Mouse (Mus musculus) liver, postnatal 0 days (tissue): ENCODE results near the gene Cacnb1. TPM values are rescaled to one million over a fixed set of nuclear protein-coding genes. Genes with fewer than 3 reads are reported as not detected.

Source experiments
- ATAC-seq: fragments of 200-750 bp; cut with Nextera tagmentation; 2 replicates; pipeline ENCODE4 v1.8.0; 2017; ENCODE audit warnings: mild to moderate bottlenecking, moderate library complexity
- DNase-seq: peaks from one replicate; pipeline ENCODE4 v3.0.0-alpha.2; 2016
- H3K27ac ChIP-seq: fragments of 300-500 bp; sonication (generic); 2 replicates; pipeline ENCODE4 v1.5.1; 2014; ENCODE audit warnings: antibody characterized with exemption, moderate library complexity, mild to moderate bottlenecking, low read depth
- H3K27me3 ChIP-seq: fragments of 300-500 bp; sonication (generic); 2 replicates; pipeline ENCODE4 v1.6.1; 2014; ENCODE audit warnings: low read length, control low read depth, mixed read lengths; ENCODE audit not compliant: insufficient read depth
- H3K36me3 ChIP-seq: fragments of 300-500 bp; sonication (generic); replicated peaks from 2 replicates; pipeline ENCODE4 v1.6.1; 2014; ENCODE audit warnings: mild to moderate bottlenecking, control low read depth, low read length, moderate library complexity, mixed read lengths; ENCODE audit not compliant: insufficient read depth
- H3K4me1 ChIP-seq: fragments of 300-500 bp; sonication (generic); 2 replicates; pipeline ENCODE4 v1.6.1; 2014; ENCODE audit warnings: antibody characterized with exemption, mild to moderate bottlenecking, control low read depth; ENCODE audit not compliant: insufficient read depth
- H3K4me2 ChIP-seq: fragments of 300-500 bp; sonication (generic); 2 replicates; pipeline ENCODE4 v1.6.1; 2014; ENCODE audit warnings: low read depth, mild to moderate bottlenecking, low read length, moderate library complexity, mixed read lengths
- H3K4me3 ChIP-seq: fragments of 300-500 bp; sonication (generic); 2 replicates; pipeline ENCODE4 v1.5.1; 2014; ENCODE audit warnings: low read depth, low read length
- H3K9ac ChIP-seq: fragments of 300-500 bp; sonication (generic); replicated peaks from 2 replicates; pipeline ENCODE4 v1.6.1; 2014; ENCODE audit warnings: mild to moderate bottlenecking, moderate library complexity
- H3K9me3 ChIP-seq: fragments of 300-500 bp; sonication (generic); 2 replicates; pipeline ENCODE4 v1.6.1; 2016; ENCODE audit warnings: mild to moderate bottlenecking, control low read depth, low read length, mixed read lengths
- CTCF ChIP-seq: sonication (generic); IDR thresholded peaks from 2 replicates; pipeline ENCODE4 v1.5.1; 2016; ENCODE audit warnings: antibody characterized with exemption, low read depth
- EP300 ChIP-seq: IDR thresholded peaks from 2 replicates; pipeline ENCODE4 v1.6.1; 2016; ENCODE audit warnings: antibody characterized with exemption, low read depth, mild to moderate bottlenecking
- WGBS: fragments of 180-500 bp; shearing (Covaris S2); extraction: QIAGEN DNeasy Blood & Tissue Kit; methylation state at CpG from one replicate; pipeline ENCODE4 v1.1.7; 2014; ENCODE audit not compliant: insufficient replicate concordance; 5-methylcytosine and 5-hydroxymethylcytosine counted together
- polyA plus RNA-seq: library from polyadenylated mRNA; unstranded; fragments of >200 nt; fragmentation: Nextera tagmentation; extraction: Ambion mirVana; gene quantifications from 2 replicates; pipeline ENCODE4 v1.2.1, GENCODE M21; 2015

The Cacnb1 gene
- polyA plus RNA-seq, 1 experiment from 2014 or later: 0.23 TPM

- TF ChIP-seq EP300 (no peak), CTCF (no peak)
- Histone ChIP-seq H3K27me3 (0 out of 2 replicates have a peak, but pooled peaks cover 8% of the 10 kb centered on the region), H3K9ac (no peak overlapping the region), H3K4me3 (no peak overlapping the region), H3K27ac (no peak overlapping the region), H3K9me3 (no peaks in the 10 kb centered on the region), H3K36me3 (no peaks in the 10 kb centered on the region), H3K4me1 (peaks cover 9% of the 10 kb centered on the region), H3K4me2 (no peak overlapping the region)
- WGBS: 54% methylated on average over 13 of the region's 13 CpGs
- DNase-seq (peak; percentile 64), ATAC-seq (peak; percentile 69)
Measured at GRCm38 (mm10) chr11:98005076-98005475, 17.8 kb downstream of the Cacnb1 start.

DNA sequence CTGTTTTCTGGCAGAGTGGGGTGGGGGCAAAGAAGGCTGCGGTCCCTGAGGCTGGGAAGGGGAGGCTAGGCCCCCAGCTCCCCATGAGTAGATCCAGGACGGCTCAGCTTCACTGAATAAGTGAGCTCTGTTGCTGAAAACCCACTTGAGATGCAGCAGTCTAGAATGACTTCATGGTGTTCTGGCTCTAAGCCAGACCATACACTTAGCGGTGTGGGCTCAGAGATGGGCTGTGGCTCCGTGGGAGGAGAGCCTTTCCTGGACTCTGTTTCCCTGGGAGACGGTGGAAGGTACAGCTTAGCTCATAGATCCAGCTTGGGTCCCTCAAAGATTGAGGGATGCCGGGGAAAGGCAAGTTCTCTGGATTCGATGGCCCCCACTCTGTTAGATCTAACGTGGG lies 18.7 kb downstream of the Cacnb1 start:
- ATAC-seq (no peak), DNase-seq (no peak)
- peaks cover 14% of the 10 kb centered on the region for H3K4me1 ChIP-seq
- H3K4me2 ChIP-seq: no peak overlapping the region
- no peaks in the 10 kb centered on the region for H3K9me3 ChIP-seq
- no peak overlapping the region for H3K27ac ChIP-seq
- H3K27me3 ChIP-seq: 0 out of 2 replicates have a peak, but pooled peaks cover 8% of the 10 kb centered on the region
- H3K9ac ChIP-seq: no peak overlapping the region
- H3K36me3 ChIP-seq: no peaks in the 10 kb centered on the region
- TF ChIP-seq EP300: no peak
- no peak for TF ChIP-seq CTCF
- WGBS: 72% methylated on average over 8 of the region's 8 CpGs
- H3K4me3 ChIP-seq: no peak overlapping the region

DNA sequence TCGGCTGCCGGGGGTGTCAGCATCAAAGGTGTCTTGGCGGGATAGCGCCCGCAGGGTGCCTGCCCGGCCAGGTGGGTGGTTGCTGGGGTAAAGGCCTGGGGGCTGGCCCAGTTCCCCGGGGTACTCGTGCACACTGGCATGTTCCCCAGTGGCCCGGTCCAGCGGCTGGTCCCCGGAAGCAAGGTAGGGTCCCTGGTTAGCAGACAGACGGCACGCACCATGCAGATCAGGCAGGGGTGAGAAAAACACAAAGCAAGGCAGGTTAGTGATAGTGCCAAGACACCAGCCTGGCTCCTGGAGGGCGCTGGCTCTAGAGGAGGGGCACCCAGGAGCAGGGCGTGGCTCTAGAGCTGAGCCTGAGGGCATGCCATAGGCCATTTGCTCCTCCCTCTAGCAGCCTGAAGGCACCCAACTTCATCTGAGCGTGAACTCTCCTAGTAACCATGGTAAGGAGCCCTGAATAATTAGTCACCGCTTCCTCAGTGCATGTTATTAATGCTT lies 19.6 kb downstream of the Cacnb1 start:
- peak overlapping the region; percentile 64 for H3K4me2 ChIP-seq
- DNase-seq: no peak
- H3K4me3 ChIP-seq: peak overlapping the region; percentile 37
- H3K9me3 ChIP-seq: no peaks in the 10 kb centered on the region
- no peaks in the 10 kb centered on the region for H3K36me3 ChIP-seq
- ATAC-seq: peak; percentile 30
- 0 out of 2 replicates have a peak overlapping the region, but pooled peaks have one; percentile 46 for H3K9ac ChIP-seq
- TF ChIP-seq CTCF: no peak
- TF ChIP-seq EP300: no peak
- H3K27me3 ChIP-seq: 0 out of 2 replicates have a peak, but pooled peaks cover 8% of the 10 kb centered on the region
- peaks cover 15% of the 10 kb centered on the region for H3K4me1 ChIP-seq
- 36% methylated on average over 17 of the region's 17 CpGs for WGBS
- H3K27ac ChIP-seq: peak overlapping the region; percentile 0; the same call in 1 of the 2 replicates

- H3K36me3 ChIP-seq: no peaks in the 10 kb centered on the region
- peak; percentile 89 for DNase-seq
- WGBS: 11% methylated on average over 12 of the region's 12 CpGs
- no peak for TF ChIP-seq EP300
- peak; percentile 89 for TF ChIP-seq CTCF
- ATAC-seq: no peak
- no peaks in the 10 kb centered on the region for H3K9me3 ChIP-seq
- H3K4me2 ChIP-seq: peak overlapping the region; percentile 64
- peak overlapping the region; percentile 71; the same call in 1 of the 2 replicates for H3K27ac ChIP-seq
- H3K4me1 ChIP-seq: peaks cover 21% of the 10 kb centered on the region
- 0 out of 2 replicates have a peak, but pooled peaks cover 8% of the 10 kb centered on the region for H3K27me3 ChIP-seq
- H3K9ac ChIP-seq: 0 out of 2 replicates have a peak overlapping the region, but pooled peaks have one; percentile 46
- H3K4me3 ChIP-seq: peak overlapping the region; percentile 37
Measured at GRCm38 (mm10) chr11:98002627-98003026, 20.2 kb downstream of the Cacnb1 start.

GRCm38 (mm10) chr11:98001986-98002385 lies 20.8 kb downstream of the Cacnb1 start:
- no peak for ATAC-seq
- Histone ChIP-seq H3K4me2 (peak overlapping the region; percentile 64), H3K4me3 (no peak overlapping the region), H3K27me3 (0 out of 2 replicates have a peak, but pooled peaks cover 8% of the 10 kb centered on the region), H3K27ac (peak overlapping the region; percentile 71), H3K9ac (no peak overlapping the region), H3K36me3 (no peaks in the 10 kb centered on the region), H3K9me3 (no peaks in the 10 kb centered on the region), H3K4me1 (peaks cover 21% of the 10 kb centered on the region)
- WGBS: 57% methylated on average over 6 of the region's 6 CpGs
- TF ChIP-seq EP300 (no peak), CTCF (no peak)
- no peak for DNase-seq

DNA sequence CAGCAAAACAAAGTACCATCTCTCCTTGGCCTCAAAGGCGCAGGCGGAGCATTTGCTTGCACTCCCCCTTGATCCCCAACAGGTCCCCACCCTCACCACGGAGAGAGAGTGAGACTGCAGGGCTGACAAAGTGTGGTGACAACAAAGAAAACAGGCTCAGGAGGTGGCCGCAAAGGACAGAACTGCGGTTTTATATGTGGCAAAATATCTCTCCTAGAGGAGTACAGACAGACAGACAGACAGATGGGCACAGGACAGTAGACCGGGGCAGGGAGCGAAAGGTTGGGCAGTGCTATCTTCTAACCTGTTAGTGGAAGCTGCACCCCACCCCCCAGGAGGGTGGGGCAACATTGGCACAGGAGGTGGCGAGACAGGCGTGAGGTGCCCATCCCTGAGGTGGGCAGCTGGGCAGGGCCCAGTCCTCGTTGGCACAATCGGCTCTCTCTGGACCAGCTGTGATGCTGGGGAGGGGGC lies 21.4 kb downstream of the Cacnb1 start:
- DNase-seq: no peak
- Histone ChIP-seq H3K27me3 (0 out of 2 replicates have a peak, but pooled peaks cover 8% of the 10 kb centered on the region), H3K9me3 (no peaks in the 10 kb centered on the region), H3K4me1 (peaks cover 25% of the 10 kb centered on the region), H3K4me3 (no peak overlapping the region), H3K27ac (peak overlapping the region; percentile 71), H3K9ac (no peak overlapping the region), H3K36me3 (no peaks in the 10 kb centered on the region), H3K4me2 (0 out of 2 replicates have a peak overlapping the region, but pooled peaks have one; percentile 64)
- ATAC-seq: no peak
- WGBS: 37% methylated on average over 11 of the region's 11 CpGs
- TF ChIP-seq CTCF (no peak), EP300 (no peak)
